Mouse (Mus musculus) liver, embryonic 11.5 days (tissue): Measurements from ENCODE around the gene Arhgap27. TPM values are rescaled to one million over a fixed set of nuclear protein-coding genes. Genes with fewer than 3 reads are reported as not detected.
"Not testable (repeated sequence)": the region's sequence is repeated elsewhere in the genome, so short reads cannot be mapped to it uniquely, and the experiment has no call there.

Experiments
- ATAC-seq: fragments of 200-750 bp; cut with Nextera tagmentation; replicated peaks from 2 replicates; pipeline ENCODE4 v1.8.0; 2017; ENCODE audit warnings: moderate number of reproducible peaks, mild to moderate bottlenecking, moderate TSS enrichment, moderate library complexity; ENCODE audit not compliant: low FRiP score
- DNase-seq: peaks from one replicate; pipeline ENCODE4 v3.0.0-alpha.2; 2017; ENCODE audit warnings: low spot score
- H3K27ac ChIP-seq: fragments of 300-500 bp; sonication (generic); 2 replicates; pipeline ENCODE4 v1.5.1; 2014; ENCODE audit warnings: mild to moderate bottlenecking, low read depth, low read length, control low read depth
- H3K27me3 ChIP-seq: fragments of 300-500 bp; sonication (generic); replicated peaks from 2 replicates; pipeline ENCODE4 v1.6.1; 2014; ENCODE audit warnings: low read length, mixed read lengths; ENCODE audit not compliant: control insufficient read depth, insufficient read depth
- H3K36me3 ChIP-seq: fragments of 300-500 bp; sonication (generic); 2 replicates; pipeline ENCODE4 v1.6.1; 2014; ENCODE audit warnings: mild to moderate bottlenecking, low read length, moderate library complexity, mixed read lengths; ENCODE audit not compliant: control insufficient read depth, insufficient read depth
- H3K4me1 ChIP-seq: fragments of 300-500 bp; sonication (generic); replicated peaks from 2 replicates; pipeline ENCODE4 v1.6.1; 2014; ENCODE audit warnings: low read length, mixed read lengths; ENCODE audit not compliant: control insufficient read depth, insufficient read depth
- H3K4me2 ChIP-seq: fragments of 300-500 bp; sonication (generic); 2 replicates; pipeline ENCODE4 v1.6.1; 2014; ENCODE audit warnings: mild to moderate bottlenecking, control low read depth, moderate library complexity
- H3K4me3 ChIP-seq: fragments of 300-500 bp; sonication (generic); 2 replicates; pipeline ENCODE4 v1.5.1; 2014; ENCODE audit warnings: low read depth, low read length, control low read depth
- H3K9ac ChIP-seq: fragments of 300-500 bp; sonication (generic); 2 replicates; pipeline ENCODE4 v1.6.1; 2014; ENCODE audit warnings: low read depth, low read length, control low read depth
- H3K9me3 ChIP-seq: fragments of 300-500 bp; sonication (generic); 2 replicates; pipeline ENCODE4 v1.6.1; 2016; ENCODE audit warnings: low read length, inconsistent platforms, mixed read lengths; ENCODE audit not compliant: control insufficient read depth
- WGBS: fragments of 180-500 bp; shearing (Covaris S2); extraction: QIAGEN DNeasy Blood & Tissue Kit; methylation state at CpG from one replicate; pipeline ENCODE4 v1.1.7; 2014; 5-methylcytosine and 5-hydroxymethylcytosine counted together
- polyA plus RNA-seq: library from polyadenylated mRNA; unstranded; fragments of >200 nt; fragmentation: Nextera tagmentation; extraction: Ambion mirVana; gene quantifications from 2 replicates; pipeline ENCODE4 v1.2.1, GENCODE M21; 2014

The Arhgap27 gene
- polyA plus RNA-seq, 1 experiment from 2014 or later = 5.1 TPM

DNA sequence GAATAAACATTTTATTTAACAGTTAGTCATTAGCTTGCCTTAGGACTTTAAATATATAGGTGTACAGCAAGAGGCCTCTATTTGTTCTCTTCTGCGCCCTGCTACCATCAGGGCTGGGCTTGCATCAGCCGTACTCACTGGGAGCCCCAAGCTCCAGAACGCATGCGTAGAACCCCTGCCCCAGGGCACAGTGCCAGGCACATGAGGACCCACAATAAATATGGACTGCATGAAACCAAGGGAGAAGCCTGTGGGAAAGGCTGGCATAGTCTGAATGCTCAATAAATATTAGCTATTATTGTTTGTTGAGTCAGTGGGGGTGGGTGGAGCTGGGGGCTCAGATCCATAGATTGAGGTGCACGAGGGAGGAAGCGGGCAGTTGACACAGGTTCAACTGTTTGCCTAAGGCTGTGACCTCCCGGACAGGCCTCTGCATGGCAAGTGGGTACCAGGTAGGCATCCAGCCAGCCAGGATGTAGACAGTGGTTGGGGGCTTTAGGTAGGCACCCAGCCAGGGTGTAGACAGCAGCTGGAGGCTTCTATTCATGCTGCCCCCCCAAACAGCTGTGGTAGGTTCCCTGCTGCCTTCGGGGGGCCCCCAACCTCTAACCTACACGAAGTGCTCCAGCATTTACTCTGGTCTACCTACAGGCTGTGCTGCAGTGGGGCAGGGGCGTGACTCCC lies 31.8 kb downstream of the Arhgap27 start:
- DNase-seq (no peak), ATAC-seq (no peak)
- H3K27ac ChIP-seq = no peak overlapping the region
- no peak overlapping the region for H3K9ac ChIP-seq
- 85% methylated on average over 10 of the region's 10 CpGs for WGBS
- H3K36me3 ChIP-seq = no peaks in the 10 kb centered on the region
- H3K4me1 ChIP-seq = no peaks in the 10 kb centered on the region; the same call in 1 of the 2 replicates
- H3K27me3 ChIP-seq = peaks cover 20% of the 10 kb centered on the region
- H3K4me3 ChIP-seq = no peak overlapping the region
- no peaks in the 10 kb centered on the region for H3K9me3 ChIP-seq
- no peak overlapping the region for H3K4me2 ChIP-seq

DNA sequence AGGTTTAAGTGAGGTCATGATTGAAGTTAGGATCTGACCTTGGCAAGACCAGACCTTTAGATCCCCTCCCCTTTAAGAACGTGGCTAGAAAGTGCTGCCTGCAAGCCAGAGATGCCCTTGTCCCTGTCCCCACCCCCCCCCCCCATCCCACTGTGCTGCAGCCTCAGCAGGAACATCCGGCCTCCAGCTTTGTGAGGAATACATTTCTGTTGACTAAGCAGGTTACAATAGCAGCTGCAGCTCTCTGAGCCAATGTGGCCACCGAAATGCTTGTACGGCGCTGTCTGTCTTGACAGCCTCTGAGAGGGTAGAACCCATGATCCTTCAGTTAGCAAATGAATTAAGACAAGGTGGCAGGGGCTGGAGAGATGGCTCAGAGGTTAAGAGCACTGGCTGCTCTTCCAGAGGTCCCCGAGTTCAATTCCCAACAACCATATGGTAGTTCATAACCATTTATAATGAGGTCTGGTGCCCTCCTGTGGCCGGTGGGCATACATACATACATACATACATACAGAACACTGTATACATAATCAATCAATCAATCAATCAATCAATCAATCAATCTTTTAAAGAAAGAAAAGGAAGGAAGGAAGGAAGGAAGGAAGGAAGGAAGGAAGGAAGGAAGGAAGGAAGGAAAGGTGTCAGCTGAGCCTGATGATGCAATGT lies 32.7 kb downstream of the Arhgap27 start:
- ATAC-seq (no peak), DNase-seq (no peak)
- Histone ChIP-seq H3K9ac (no peak overlapping the region), H3K36me3 (no peaks in the 10 kb centered on the region), H3K4me1 (no peaks in the 10 kb centered on the region; the same call in 1 of the 2 replicates), H3K27me3 (peaks cover 20% of the 10 kb centered on the region), H3K4me2 (no peak overlapping the region), H3K4me3 (no peak overlapping the region), H3K27ac (no peak overlapping the region), H3K9me3 (no peaks in the 10 kb centered on the region)
- 73% methylated on average over 7 of the region's 7 CpGs for WGBS

DNA sequence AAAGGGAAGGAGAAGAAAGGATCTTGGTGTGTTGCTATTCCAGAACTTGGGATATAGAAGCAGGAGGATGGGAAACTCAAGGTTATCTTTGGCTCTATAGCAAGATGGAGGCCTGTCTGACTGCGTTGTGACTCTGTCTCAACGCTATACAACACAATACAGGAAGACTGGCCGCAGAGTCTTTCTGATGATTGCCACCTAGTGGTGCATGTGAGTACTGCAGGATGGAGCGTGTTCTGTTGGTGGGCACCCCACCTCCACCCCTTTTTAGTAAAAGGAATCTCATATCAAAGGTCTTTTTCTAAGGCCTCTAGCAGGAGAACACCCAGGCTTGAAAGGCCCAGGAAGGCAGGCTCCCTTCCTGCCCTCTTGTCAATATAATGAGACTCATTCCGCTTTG lies 36.5 kb downstream of the Arhgap27 start:
- Histone ChIP-seq H3K4me3 (no peak overlapping the region), H3K4me1 (no peaks in the 10 kb centered on the region), H3K9ac (no peak overlapping the region), H3K9me3 (no peaks in the 10 kb centered on the region), H3K27me3 (peaks cover 7% of the 10 kb centered on the region), H3K36me3 (no peaks in the 10 kb centered on the region), H3K27ac (no peak overlapping the region), H3K4me2 (no peak overlapping the region)
- peak; percentile 58 for DNase-seq
- 20% methylated on average over 5 of the region's 5 CpGs for WGBS
- no peak for ATAC-seq

DNA sequence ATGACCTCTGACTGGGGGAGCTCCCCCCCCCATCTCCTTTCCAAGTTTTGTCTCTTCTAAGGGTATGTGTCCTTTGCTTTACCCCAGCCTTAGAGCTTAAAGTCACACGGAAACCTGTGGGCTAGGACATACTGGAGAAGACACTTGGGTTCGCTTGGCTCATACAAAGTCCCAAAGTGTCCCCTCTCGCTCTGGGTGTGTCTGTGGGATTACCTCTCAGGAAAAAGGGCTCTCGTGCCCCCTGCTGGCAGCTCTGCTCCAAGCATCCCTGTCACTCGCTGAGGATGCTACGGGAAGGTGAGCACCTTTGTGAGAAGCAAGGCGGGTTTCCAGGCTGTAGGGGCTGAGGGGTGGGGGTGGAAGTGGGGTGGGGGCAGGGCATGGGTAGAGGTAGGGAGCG lies 38.3 kb downstream of the Arhgap27 start:
- no peaks in the 10 kb centered on the region for H3K36me3 ChIP-seq
- H3K27ac ChIP-seq = no peak overlapping the region
- WGBS = 13% methylated on average over 8 of the region's 8 CpGs
- H3K4me3 ChIP-seq = no peak overlapping the region
- no peaks in the 10 kb centered on the region for H3K4me1 ChIP-seq
- no peaks in the 10 kb centered on the region for H3K9me3 ChIP-seq
- H3K9ac ChIP-seq = no peak overlapping the region
- peaks cover 7% of the 10 kb centered on the region for H3K27me3 ChIP-seq
- DNase-seq (peak; percentile 64), ATAC-seq (no peak)
- H3K4me2 ChIP-seq = no peak overlapping the region

DNA sequence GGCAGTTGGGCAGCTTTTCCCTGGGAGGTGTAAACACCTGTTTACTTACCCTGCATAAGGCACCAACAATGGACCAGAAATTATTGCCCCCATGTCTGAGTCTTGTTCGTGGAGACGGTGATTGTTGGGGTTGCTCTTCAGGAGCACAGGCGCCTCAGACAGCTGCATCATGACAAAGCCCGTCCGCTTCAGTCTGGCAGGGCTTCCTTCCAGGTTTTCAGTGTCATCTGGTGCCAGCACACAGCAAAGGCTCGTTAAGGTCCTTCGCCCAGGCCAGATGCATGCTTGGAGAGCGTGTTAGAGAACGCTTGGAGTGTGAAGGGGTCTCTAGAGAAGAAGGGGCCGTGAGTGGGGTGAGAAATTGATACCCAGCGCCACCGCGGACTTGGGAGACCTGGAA lies 38.8 kb downstream of the Arhgap27 start:
- Histone ChIP-seq H3K27ac (no peak overlapping the region), H3K4me1 (no peaks in the 10 kb centered on the region), H3K9ac (no peak overlapping the region), H3K4me2 (no peak overlapping the region), H3K9me3 (no peaks in the 10 kb centered on the region), H3K27me3 (peaks cover 7% of the 10 kb centered on the region), H3K36me3 (no peaks in the 10 kb centered on the region), H3K4me3 (no peak overlapping the region)
- DNase-seq = no peak
- WGBS = 58% methylated on average over 13 of the region's 13 CpGs
- no peak for ATAC-seq

DNA sequence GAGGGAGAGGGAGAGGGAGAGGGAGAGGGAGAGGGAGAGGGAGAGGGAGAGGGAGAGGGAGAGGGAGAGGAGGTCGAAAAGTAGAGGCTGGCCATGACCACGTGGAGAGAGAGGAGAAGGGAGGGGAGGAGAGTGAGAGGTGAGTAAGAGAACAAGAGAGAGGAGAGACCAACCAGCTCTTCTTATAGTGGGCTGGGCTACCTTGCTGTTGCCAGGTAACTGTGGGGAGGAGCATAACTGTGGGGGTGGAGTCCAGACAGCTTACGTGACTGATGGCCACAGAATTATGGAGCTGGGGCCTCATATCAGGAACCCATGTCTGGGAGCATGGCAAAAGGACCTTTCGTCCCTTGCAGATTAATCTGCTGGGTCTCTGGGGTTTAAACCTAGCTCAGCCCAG lies 40.7 kb downstream of the Arhgap27 start:
- not testable (repeated sequence) for DNase-seq, H3K4me1 ChIP-seq, H3K27me3 ChIP-seq, H3K9ac ChIP-seq, H3K4me2 ChIP-seq, H3K36me3 ChIP-seq, H3K9me3 ChIP-seq, ATAC-seq, H3K27ac ChIP-seq, H3K4me3 ChIP-seq
- 29% methylated on average over 4 of the region's 4 CpGs for WGBS

- no peak overlapping the region for H3K4me2 ChIP-seq
- 68% methylated on average over 4 of the region's 4 CpGs for WGBS
- peaks cover 7% of the 10 kb centered on the region for H3K27me3 ChIP-seq
- no peak overlapping the region for H3K9ac ChIP-seq
- no peak overlapping the region for H3K27ac ChIP-seq
- no peaks in the 10 kb centered on the region for H3K9me3 ChIP-seq
- H3K36me3 ChIP-seq = no peaks in the 10 kb centered on the region
- ATAC-seq (no peak), DNase-seq (no peak)
- no peaks in the 10 kb centered on the region for H3K4me1 ChIP-seq
- H3K4me3 ChIP-seq = no peak overlapping the region
Measured at GRCm38 (mm10) chr11:103320646-103321045, 42.8 kb downstream of the Arhgap27 start.

DNA sequence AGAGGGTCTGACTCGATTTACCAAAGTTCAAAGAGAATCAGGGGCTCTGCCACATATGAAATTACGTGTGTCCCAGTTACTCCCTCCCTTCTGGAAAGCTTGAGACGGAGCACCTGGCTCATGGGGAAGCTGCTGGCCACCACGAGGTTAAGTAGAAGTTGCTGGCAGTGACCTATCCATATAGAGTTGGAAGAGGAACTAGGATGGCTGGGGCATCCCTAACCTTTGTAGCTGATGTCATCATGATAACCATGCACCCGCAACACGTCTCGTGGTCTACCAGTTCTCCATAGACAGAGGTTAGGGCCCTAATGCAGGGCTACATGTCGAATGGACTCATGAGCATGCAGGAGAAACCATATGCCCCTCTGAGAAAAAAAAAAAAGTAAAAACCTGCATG lies 43.3 kb downstream of the Arhgap27 start:
- WGBS = 59% methylated on average over 8 of the region's 8 CpGs
- H3K4me3 ChIP-seq = no peak overlapping the region
- ATAC-seq (no peak), DNase-seq (no peak)
- no peak overlapping the region for H3K4me2 ChIP-seq
- H3K4me1 ChIP-seq = no peaks in the 10 kb centered on the region
- no peak overlapping the region for H3K27ac ChIP-seq
- H3K36me3 ChIP-seq = no peaks in the 10 kb centered on the region
- no peaks in the 10 kb centered on the region for H3K9me3 ChIP-seq
- peaks cover 7% of the 10 kb centered on the region for H3K27me3 ChIP-seq
- H3K9ac ChIP-seq = no peak overlapping the region

- H3K9me3 ChIP-seq = no peaks in the 10 kb centered on the region
- no peak overlapping the region for H3K4me2 ChIP-seq
Measured at GRCm38 (mm10) chr11:103318042-103318441, 45.5 kb downstream of the Arhgap27 start.

More at GRCm38 (mm10) chr11:103318042-103318441, 45.5 kb downstream of the Arhgap27 start:
- H3K36me3 ChIP-seq = no peaks in the 10 kb centered on the region
- no peaks in the 10 kb centered on the region for H3K27me3 ChIP-seq
- no peak overlapping the region for H3K9ac ChIP-seq
- ATAC-seq (no peak), DNase-seq (no peak)
- no peak overlapping the region for H3K4me3 ChIP-seq
- WGBS = 73% methylated on average over 1 of the region's 1 CpGs
- H3K27ac ChIP-seq = no peak overlapping the region
- no peaks in the 10 kb centered on the region for H3K4me1 ChIP-seq
